Mouse (Mus musculus): ENCODE results near the gene Dhh. TPM values are rescaled to one million over a fixed set of nuclear protein-coding genes. Genes with fewer than 3 reads are reported as not detected.

The Dhh gene
- polyA plus RNA-seq, 1 experiment, result 0.40 TPM

GRCm38 (mm10) chr15:98870179-98871069, 27.9 kb downstream of the Dhh start:
- Histone ChIP-seq H3K27ac (replicated peaks; ENCODE audit: low read depth, low read length) (peak overlapping the region; percentile 98), H3K4me1 (ENCODE audit: control insufficient read depth, insufficient read depth, insufficient read length, low read length) (peaks cover 19% of the 10 kb centered on the region), H3K4me3 (ENCODE audit: insufficient read depth, low read depth, low read length) (peak overlapping the region; percentile 91)

GRCm38 (mm10) chr15:98869342-98870178, 28.8 kb downstream of the Dhh start:
- peak overlapping the region; percentile 91 for H3K4me3 ChIP-seq (ENCODE audit: insufficient read depth, low read depth, low read length)
- peak overlapping the region; percentile 39 for H3K27ac ChIP-seq (replicated peaks; ENCODE audit: low read depth, low read length)

GRCm38 (mm10) chr15:98868346-98869063, 29.8 kb downstream of the Dhh start:
- H3K27ac ChIP-seq (replicated peaks; ENCODE audit: low read depth, low read length), result no peak overlapping the region
- peaks cover 19% of the 10 kb centered on the region for H3K4me1 ChIP-seq (ENCODE audit: control insufficient read depth, insufficient read depth, insufficient read length, low read length)
- peak overlapping the region; percentile 91 for H3K4me3 ChIP-seq (ENCODE audit: insufficient read depth, low read depth, low read length)

More at GRCm38 (mm10) chr15:98869342-98870178, 28.8 kb downstream of the Dhh start:
- peaks cover 19% of the 10 kb centered on the region for H3K4me1 ChIP-seq (ENCODE audit: control insufficient read depth, insufficient read depth, insufficient read length, low read length)

GRCm38 (mm10) chr15:98867321-98867720, 31.0 kb downstream of the Dhh start:
- Histone ChIP-seq H3K27ac (replicated peaks; ENCODE audit: low read depth, low read length) (no peak overlapping the region), H3K4me1 (ENCODE audit: control insufficient read depth, insufficient read depth, insufficient read length, low read length) (peaks cover 19% of the 10 kb centered on the region), H3K4me3 (ENCODE audit: insufficient read depth, low read depth, low read length) (peak overlapping the region; percentile 11; the same call in 1 of the 2 replicates)

- no peak overlapping the region for H3K4me3 ChIP-seq (ENCODE audit: insufficient read depth, low read depth, low read length)
- H3K4me1 ChIP-seq (ENCODE audit: control insufficient read depth, insufficient read depth, insufficient read length, low read length), result peaks cover 19% of the 10 kb centered on the region
- no peak overlapping the region for H3K27ac ChIP-seq (replicated peaks; ENCODE audit: low read depth, low read length)
Measured at GRCm38 (mm10) chr15:98866501-98866900, 31.8 kb downstream of the Dhh start.

- H3K4me3 ChIP-seq (ENCODE audit: insufficient read depth, low read depth, low read length), result no peak overlapping the region
- peaks cover 19% of the 10 kb centered on the region for H3K4me1 ChIP-seq (ENCODE audit: control insufficient read depth, insufficient read depth, insufficient read length, low read length)
- no peak overlapping the region for H3K27ac ChIP-seq (replicated peaks; ENCODE audit: low read depth, low read length)
Measured at GRCm38 (mm10) chr15:98865771-98866170, 32.6 kb downstream of the Dhh start.

GRCm38 (mm10) chr15:98864951-98865350, 33.4 kb downstream of the Dhh start:
- H3K4me1 ChIP-seq (ENCODE audit: control insufficient read depth, insufficient read depth, insufficient read length, low read length), result peaks cover 19% of the 10 kb centered on the region
- no peak overlapping the region for H3K4me3 ChIP-seq (ENCODE audit: insufficient read depth, low read depth, low read length)
- no peak overlapping the region for H3K27ac ChIP-seq (replicated peaks; ENCODE audit: low read depth, low read length)

GRCm38 (mm10) chr15:98863451-98863958, 34.8 kb downstream of the Dhh start:
- no peak overlapping the region for H3K4me3 ChIP-seq (ENCODE audit: insufficient read depth, low read depth, low read length)
- peaks cover 9% of the 10 kb centered on the region for H3K4me1 ChIP-seq (ENCODE audit: control insufficient read depth, insufficient read depth, insufficient read length, low read length)
- H3K27ac ChIP-seq (replicated peaks; ENCODE audit: low read depth, low read length), result no peak overlapping the region

GRCm38 (mm10) chr15:98861701-98862410, 36.5 kb downstream of the Dhh start:
- no peak overlapping the region for H3K4me3 ChIP-seq (ENCODE audit: insufficient read depth, low read depth, low read length)
- H3K27ac ChIP-seq (replicated peaks; ENCODE audit: low read depth, low read length), result no peak overlapping the region
- H3K4me1 ChIP-seq (ENCODE audit: control insufficient read depth, insufficient read depth, insufficient read length, low read length), result no peaks in the 10 kb centered on the region

- Histone ChIP-seq H3K4me1 (ENCODE audit: control insufficient read depth, insufficient read depth, insufficient read length, low read length) (no peaks in the 10 kb centered on the region), H3K4me3 (ENCODE audit: insufficient read depth, low read depth, low read length) (no peak overlapping the region), H3K27ac (replicated peaks; ENCODE audit: low read depth, low read length) (no peak overlapping the region)
Measured at GRCm38 (mm10) chr15:98860921-98861320, 37.4 kb downstream of the Dhh start.

GRCm38 (mm10) chr15:98859319-98860043, 38.9 kb downstream of the Dhh start:
- Histone ChIP-seq H3K4me3 (ENCODE audit: insufficient read depth, low read depth, low read length) (no peak overlapping the region), H3K27ac (replicated peaks; ENCODE audit: low read depth, low read length) (no peak overlapping the region), H3K4me1 (ENCODE audit: control insufficient read depth, insufficient read depth, insufficient read length, low read length) (no peaks in the 10 kb centered on the region)

GRCm38 (mm10) chr15:98854214-98854613, 44.1 kb downstream of the Dhh start:
- no peak overlapping the region for H3K27ac ChIP-seq (replicated peaks; ENCODE audit: low read depth, low read length)
- H3K4me3 ChIP-seq (ENCODE audit: insufficient read depth, low read depth, low read length), result no peak overlapping the region
- no peaks in the 10 kb centered on the region for H3K4me1 ChIP-seq (ENCODE audit: control insufficient read depth, insufficient read depth, insufficient read length, low read length)

GRCm38 (mm10) chr15:98853161-98853937, 45.0 kb downstream of the Dhh start:
- no peak overlapping the region for H3K4me3 ChIP-seq (ENCODE audit: insufficient read depth, low read depth, low read length)

More at GRCm38 (mm10) chr15:98853161-98853937, 45.0 kb downstream of the Dhh start:
- Histone ChIP-seq H3K4me1 (ENCODE audit: control insufficient read depth, insufficient read depth, insufficient read length, low read length) (no peaks in the 10 kb centered on the region), H3K27ac (replicated peaks; ENCODE audit: low read depth, low read length) (no peak overlapping the region)

Data from brown adipose tissue, adult 24 weeks (tissue).